Mouse (Mus musculus) heart, embryonic 16.5 days (tissue): ENCODE results near the gene E330017A01Rik. TPM values are rescaled to one million over a fixed set of nuclear protein-coding genes. Genes with fewer than 3 reads are reported as not detected.

ENCODE experiments used
- ATAC-seq: fragments of 200-750 bp; cut with Nextera tagmentation; replicated peaks from 2 replicates; pipeline ENCODE4 v1.8.0; 2017; ENCODE audit warnings: moderate number of reproducible peaks; ENCODE audit not compliant: insufficient read depth, low FRiP score; ENCODE audit errors: extremely low read depth
- H3K27ac ChIP-seq: fragments of 300-500 bp; sonication (generic); 2 replicates; pipeline ENCODE4 v1.5.1; 2014; ENCODE audit warnings: mild to moderate bottlenecking, low read length, control low read depth, moderate library complexity
- H3K27me3 ChIP-seq: fragments of 300-500 bp; sonication (generic); 2 replicates; pipeline ENCODE4 v1.6.1; 2014; ENCODE audit warnings: low read length, mixed read lengths; ENCODE audit not compliant: control insufficient read depth, insufficient read depth
- H3K36me3 ChIP-seq: fragments of 300-500 bp; sonication (generic); 2 replicates; pipeline ENCODE4 v1.6.1; 2014; ENCODE audit not compliant: control insufficient read depth, insufficient read depth
- H3K4me1 ChIP-seq: fragments of 300-500 bp; sonication (generic); 2 replicates; pipeline ENCODE4 v1.6.1; 2014; ENCODE audit warnings: low read length, mixed read lengths; ENCODE audit not compliant: control insufficient read depth, insufficient read depth
- H3K4me2 ChIP-seq: fragments of 300-500 bp; sonication (generic); 2 replicates; pipeline ENCODE4 v1.6.1; 2014; ENCODE audit warnings: low read depth, mild to moderate bottlenecking, control low read depth, low read length
- H3K4me3 ChIP-seq: fragments of 300-500 bp; sonication (generic); 2 replicates; pipeline ENCODE4 v1.5.1; 2014; ENCODE audit warnings: mild to moderate bottlenecking, control low read depth, low read length
- H3K9ac ChIP-seq: fragments of 300-500 bp; sonication (generic); 2 replicates; pipeline ENCODE4 v1.6.1; 2014; ENCODE audit warnings: low read length, control low read depth
- H3K9me3 ChIP-seq: fragments of 300-500 bp; sonication (generic); replicated peaks from 2 replicates; pipeline ENCODE4 v1.6.1; 2016; ENCODE audit warnings: low read length; ENCODE audit not compliant: control insufficient read depth
- WGBS: fragments of 180-500 bp; shearing (Covaris S2); extraction: QIAGEN DNeasy Blood & Tissue Kit; methylation state at CpG from one replicate; pipeline ENCODE4 v1.1.7; 2014; 5-methylcytosine and 5-hydroxymethylcytosine counted together
- polyA plus RNA-seq: library from polyadenylated mRNA; unstranded; fragments of >200 nt; fragmentation: Nextera tagmentation; extraction: Ambion mirVana; gene quantifications from 2 replicates; pipeline ENCODE4 v1.2.1, GENCODE M21; 2015

The E330017A01Rik gene
- polyA plus RNA-seq = not detected in 2 replicates

- H3K36me3 ChIP-seq = no peaks in the 10 kb centered on the region
- 33% methylated on average over 3 of the region's 3 CpGs for WGBS
- no peak for ATAC-seq
- H3K9me3 ChIP-seq = no peaks in the 10 kb centered on the region
- no peak within 1 kb of the TSS for H3K4me3 ChIP-seq
- no peak within 1 kb of the TSS for H3K4me2 ChIP-seq
- no peaks in the 10 kb centered on the region for H3K4me1 ChIP-seq
- no peak within 1 kb of the TSS for H3K9ac ChIP-seq
- no peaks in the 10 kb centered on the region for H3K27me3 ChIP-seq
- no peak within 1 kb of the TSS for H3K27ac ChIP-seq
Observed at GRCm38 (mm10) chr16:58638689-58639175, at the start of gene E330017A01Rik. TSS of gene E330017A01Rik (minus strand) at chr16:58638739.

DNA sequence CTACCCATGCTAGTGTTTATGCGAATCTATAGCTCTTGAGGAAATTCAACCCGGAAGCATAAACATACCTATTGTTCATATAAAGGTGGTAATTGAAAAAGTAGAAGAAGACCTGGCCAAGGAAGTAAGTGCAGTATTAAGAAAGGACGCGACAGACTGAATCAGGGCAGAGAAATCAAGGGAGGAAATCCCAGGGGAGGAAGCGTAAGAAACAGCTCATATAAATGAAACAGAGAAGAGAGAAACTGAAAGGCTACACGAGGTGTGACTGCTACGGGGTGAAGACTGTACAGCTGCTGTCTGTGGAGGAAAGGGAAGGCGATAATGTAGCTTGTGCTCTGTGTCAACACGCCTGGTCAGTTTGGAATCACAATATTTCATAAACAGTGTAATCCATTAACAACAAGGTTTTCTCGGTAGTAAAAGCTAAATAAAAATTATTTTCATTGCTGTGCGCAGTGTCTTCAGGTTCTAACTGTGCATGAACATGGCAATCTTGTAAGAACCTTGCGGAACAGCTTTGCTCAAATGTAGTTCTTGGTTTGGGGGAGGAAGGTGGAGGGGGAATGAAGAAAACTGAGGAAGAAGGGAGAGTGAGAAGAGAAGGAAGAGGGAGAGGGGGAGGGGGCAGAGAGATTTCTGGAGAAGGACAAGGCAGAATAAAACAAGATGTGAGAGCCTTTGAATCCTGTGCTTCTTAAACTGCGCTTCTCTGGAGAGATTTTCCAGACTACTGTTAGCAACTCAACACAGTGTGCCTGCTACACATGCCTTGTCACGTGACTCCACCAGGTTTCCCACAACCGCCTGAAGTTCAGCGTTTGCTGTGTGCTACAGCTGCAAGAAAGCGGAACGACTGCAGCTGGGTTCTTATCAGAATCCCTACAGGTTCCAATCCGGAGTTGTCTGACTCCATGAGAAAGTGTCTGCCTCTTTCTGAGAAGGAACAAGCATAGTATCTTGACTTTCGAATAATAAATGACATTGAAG is 47.3 kb upstream of the E330017A01Rik start:
- 47% methylated on average over 20 of the region's 20 CpGs for WGBS
- peak overlapping the region; percentile 23 for H3K4me3 ChIP-seq
- H3K9me3 ChIP-seq = no peaks in the 10 kb centered on the region
- no peaks in the 10 kb centered on the region for H3K27me3 ChIP-seq
- peak overlapping the region; percentile 3; the same call in 1 of the 2 replicates for H3K9ac ChIP-seq
- peak; percentile 68; the same call in 1 of the 2 replicates for ATAC-seq
- H3K36me3 ChIP-seq = peaks cover 9% of the 10 kb centered on the region; the same call in 1 of the 2 replicates
- H3K27ac ChIP-seq = 0 out of 2 replicates have a peak overlapping the region, but pooled peaks have one; percentile 14
- H3K4me1 ChIP-seq = peaks cover 4% of the 10 kb centered on the region
- H3K4me2 ChIP-seq = peak overlapping the region; percentile 49

GRCm38 (mm10) chr16:58684537-58684936 is 46.0 kb upstream of the E330017A01Rik start:
- Histone ChIP-seq H3K27me3 (no peaks in the 10 kb centered on the region), H3K4me2 (no peak overlapping the region), H3K4me3 (no peak overlapping the region), H3K36me3 (peaks cover 14% of the 10 kb centered on the region; the same call in 1 of the 2 replicates), H3K9ac (no peak overlapping the region), H3K9me3 (no peaks in the 10 kb centered on the region), H3K27ac (no peak overlapping the region), H3K4me1 (peaks cover 4% of the 10 kb centered on the region)
- no peak for ATAC-seq

DNA sequence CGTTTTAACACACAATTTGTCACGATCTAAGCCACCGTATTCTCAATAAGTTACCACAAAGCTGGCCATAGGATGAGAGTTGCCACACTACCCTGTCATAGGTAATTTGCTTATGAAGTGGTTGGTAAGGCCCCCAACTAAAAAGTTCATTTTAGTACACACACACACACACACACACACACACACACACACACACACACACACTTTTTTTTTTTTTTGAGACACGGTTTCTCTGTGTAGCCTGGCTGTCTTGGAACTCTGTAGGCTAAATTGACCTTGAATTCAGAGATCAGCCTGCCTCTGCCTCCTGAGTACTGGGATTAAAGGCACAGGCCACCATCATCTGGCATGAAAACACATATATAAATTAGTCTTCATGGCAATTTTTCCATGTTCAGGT is 45.4 kb upstream of the E330017A01Rik start:
- 83% methylated on average over 4 of the region's 4 CpGs for whole genome bisulfite sequencing
- Histone ChIP-seq H3K27me3 (no peaks in the 10 kb centered on the region), H3K27ac (no peak overlapping the region), H3K4me1 (peaks cover 4% of the 10 kb centered on the region), H3K36me3 (peaks cover 14% of the 10 kb centered on the region; the same call in 1 of the 2 replicates), H3K4me3 (no peak overlapping the region), H3K9ac (no peak overlapping the region), H3K4me2 (no peak overlapping the region), H3K9me3 (no peaks in the 10 kb centered on the region)
- no peak for ATAC-seq

DNA sequence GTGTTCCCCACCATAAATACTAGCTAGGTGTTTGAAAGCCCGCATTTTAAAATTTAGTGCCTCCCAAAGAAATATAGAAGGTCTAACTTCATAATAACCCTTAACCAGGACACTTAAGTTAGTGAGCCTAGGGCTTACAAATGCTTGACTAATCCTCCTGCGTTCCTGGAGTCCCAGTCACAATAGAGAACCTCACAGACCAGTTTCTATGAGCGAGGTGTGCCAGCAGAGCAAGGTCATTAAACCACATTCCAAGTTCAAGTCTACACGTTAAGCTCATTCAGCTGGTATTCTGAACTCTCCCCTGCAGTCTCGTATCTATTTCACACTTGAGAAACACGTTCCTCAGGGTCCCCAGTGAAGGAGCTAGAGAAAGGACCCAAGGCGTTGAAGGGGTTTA is 44.3 kb upstream of the E330017A01Rik start:
- WGBS = 67% methylated on average over 7 of the region's 7 CpGs
- no peak for ATAC-seq

GRCm38 (mm10) chr16:58682046-58682445 is 43.5 kb upstream of the E330017A01Rik start:
- no peak overlapping the region for H3K9ac ChIP-seq
- no peaks in the 10 kb centered on the region for H3K27me3 ChIP-seq
- ATAC-seq = no peak
- WGBS = 91% methylated on average over 6 of the region's 6 CpGs
- no peak overlapping the region for H3K27ac ChIP-seq
- H3K9me3 ChIP-seq = no peaks in the 10 kb centered on the region
- no peak overlapping the region for H3K4me3 ChIP-seq
- H3K4me1 ChIP-seq = peaks cover 4% of the 10 kb centered on the region
- H3K4me2 ChIP-seq = no peak overlapping the region
- H3K36me3 ChIP-seq = peaks cover 21% of the 10 kb centered on the region

More for the DNA sequence above, 44.3 kb upstream of the E330017A01Rik start:
- Histone ChIP-seq H3K9me3 (no peaks in the 10 kb centered on the region), H3K4me1 (peaks cover 4% of the 10 kb centered on the region), H3K36me3 (peaks cover 18% of the 10 kb centered on the region), H3K4me2 (no peak overlapping the region), H3K9ac (no peak overlapping the region), H3K4me3 (no peak overlapping the region), H3K27me3 (no peaks in the 10 kb centered on the region), H3K27ac (peak overlapping the region; percentile 42; the same call in 1 of the 2 replicates)

GRCm38 (mm10) chr16:58678660-58679059 is 40.1 kb upstream of the E330017A01Rik start:
- H3K4me1 ChIP-seq = 0 out of 2 replicates have a peak, but pooled peaks cover 3% of the 10 kb centered on the region
- ATAC-seq = 0 out of 2 replicates have a peak, but pooled peaks have one; percentile 60
- no peak overlapping the region for H3K9ac ChIP-seq
- WGBS = 53% methylated on average over 7 of the region's 7 CpGs
- H3K4me2 ChIP-seq = no peak overlapping the region
- H3K27ac ChIP-seq = no peak overlapping the region
- H3K27me3 ChIP-seq = no peaks in the 10 kb centered on the region
- H3K36me3 ChIP-seq = peaks cover 42% of the 10 kb centered on the region
- no peak overlapping the region for H3K4me3 ChIP-seq
- no peaks in the 10 kb centered on the region for H3K9me3 ChIP-seq

- no peaks in the 10 kb centered on the region for H3K27me3 ChIP-seq
- H3K4me2 ChIP-seq = no peak overlapping the region
- H3K4me1 ChIP-seq = 0 out of 2 replicates have a peak, but pooled peaks cover 3% of the 10 kb centered on the region
- H3K36me3 ChIP-seq = peaks cover 45% of the 10 kb centered on the region
- no peaks in the 10 kb centered on the region for H3K9me3 ChIP-seq
- ATAC-seq = no peak
- no peak overlapping the region for H3K27ac ChIP-seq
- WGBS = 88% methylated on average over 5 of the region's 5 CpGs
- no peak overlapping the region for H3K4me3 ChIP-seq
- H3K9ac ChIP-seq = no peak overlapping the region
Observed at GRCm38 (mm10) chr16:58677491-58677890, 39.0 kb upstream of the E330017A01Rik start.

GRCm38 (mm10) chr16:58676633-58677032 is 38.1 kb upstream of the E330017A01Rik start:
- Histone ChIP-seq H3K27ac (no peak overlapping the region), H3K9me3 (no peaks in the 10 kb centered on the region), H3K4me3 (no peak overlapping the region), H3K4me2 (no peak overlapping the region), H3K36me3 (peaks cover 45% of the 10 kb centered on the region), H3K9ac (no peak overlapping the region), H3K27me3 (no peaks in the 10 kb centered on the region), H3K4me1 (peaks cover 4% of the 10 kb centered on the region)
- ATAC-seq = no peak
- 42% methylated on average over 3 of the region's 3 CpGs for WGBS
